Mouse (Mus musculus) gastrocnemius, adult 2 months (tissue): Measurements from ENCODE around the gene Btbd11. TPM values are rescaled to one million over a fixed set of nuclear protein-coding genes. Genes with fewer than 3 reads are reported as not detected.

Experiments used
- DNase-seq: peaks from one replicate; pipeline ENCODE4 v3.0.0; 2022
- H3K27ac ChIP-seq: fragments of 200-600 bp; 2 replicates; pipeline ENCODE4 v1.8.1; 2022; ENCODE audit warnings: mild to moderate bottlenecking
- H3K4me3 ChIP-seq: fragments of 200-600 bp; 2 replicates; pipeline ENCODE4 v1.8.1; 2022; ENCODE audit warnings: mild to moderate bottlenecking, moderate library complexity
- CTCF ChIP-seq: fragments of 200-600 bp; IDR thresholded peaks from 2 replicates; pipeline ENCODE4 v1.8.1; 2022; ENCODE audit warnings: antibody characterized with exemption, mild to moderate bottlenecking, moderate library complexity
- intact Hi-C: fragments of 180-260 bp; cut with DNase I; formaldehyde crosslinking; loops from one replicate; pipeline ENCODE4 v1.15.1; 2025
- total RNA-seq, 2 experiments: library from RNA; stranded (reverse); gene quantifications; 2 replicates each; pipeline ENCODE4 v1.2.3; 2021

Btbd11 gene
- total RNA-seq, 2 experiments from 2014 or later = 0.77 to 1.2 TPM

GRCm38 (mm10) chr10:85445891-85446290, 59.3 kb downstream of the Btbd11 start:
- no peak for DNase-seq
- Histone ChIP-seq H3K4me3 (no peak overlapping the region), H3K27ac (no peak overlapping the region)
- TF ChIP-seq CTCF = no peak
- intact Hi-C loops = no loop called here

- Histone ChIP-seq H3K4me3 (no peak overlapping the region), H3K27ac (no peak overlapping the region)
- DNase-seq = no peak
- intact Hi-C loops = no loop called here
- TF ChIP-seq CTCF = no peak
Observed at GRCm38 (mm10) chr10:85446700-85447099, 60.1 kb downstream of the Btbd11 start.

- intact Hi-C loops = no loop called here
- Histone ChIP-seq H3K4me3 (no peak overlapping the region), H3K27ac (no peak overlapping the region)
- TF ChIP-seq CTCF = no peak
- no peak for DNase-seq
Observed at GRCm38 (mm10) chr10:85447869-85448268, 61.3 kb downstream of the Btbd11 start.

GRCm38 (mm10) chr10:85451629-85452368, 65.2 kb downstream of the Btbd11 start:
- no peak for TF ChIP-seq CTCF
- no peak for DNase-seq
- intact Hi-C loops = loop anchor here (10.0 kb wide), 1 partner anchor 173 kb away; no protein-coding TSS in a partner anchor
- Histone ChIP-seq H3K27ac (no peak overlapping the region), H3K4me3 (no peak overlapping the region)

GRCm38 (mm10) chr10:85453221-85453775, 66.7 kb downstream of the Btbd11 start:
- H3K27ac ChIP-seq = no peak overlapping the region
- H3K4me3 ChIP-seq = no peak overlapping the region
- intact Hi-C loops = loop anchor here (10.0 kb wide), 1 partner anchor 172 kb away; no protein-coding TSS in a partner anchor
- no peak for TF ChIP-seq CTCF
- no peak for DNase-seq

- peak; percentile 43 for TF ChIP-seq CTCF
- peak; percentile 29 for DNase-seq
- intact Hi-C loops = loop anchor here (10.0 kb wide), 1 partner anchor 169 kb away; no protein-coding TSS in a partner anchor
- H3K27ac ChIP-seq = no peak overlapping the region
- H3K4me3 ChIP-seq = no peak overlapping the region
Observed at GRCm38 (mm10) chr10:85455985-85456384, 69.4 kb downstream of the Btbd11 start.

- intact Hi-C loops = loop anchor here (10.0 kb wide), 1 partner anchor 166 kb away; no protein-coding TSS in a partner anchor
- Histone ChIP-seq H3K27ac (peak overlapping the region; percentile 28; the same call in 1 of the 2 replicates), H3K4me3 (peak overlapping the region; percentile 55)
- DNase-seq = peak; percentile 87
- no peak for TF ChIP-seq CTCF
Observed at GRCm38 (mm10) chr10:85458744-85459344, 72.2 kb downstream of the Btbd11 start.

GRCm38 (mm10) chr10:85460736-85461135, 74.1 kb downstream of the Btbd11 start:
- no peak for TF ChIP-seq CTCF
- Histone ChIP-seq H3K4me3 (no peak overlapping the region), H3K27ac (no peak overlapping the region)
- intact Hi-C loops = no loop called here
- DNase-seq = no peak

- peak overlapping the region; percentile 36; the same call in 1 of the 2 replicates for H3K4me3 ChIP-seq
- intact Hi-C loops = loop anchor here (1.0 kb wide), 1 partner anchor 78 kb away; the partner anchor contains the start of gene Btbd11
- peak overlapping the region; percentile 20; the same call in 1 of the 2 replicates for H3K27ac ChIP-seq
- peak; percentile 27; the same call in 1 of the 2 replicates for TF ChIP-seq CTCF
- peak; percentile 78 for DNase-seq
Observed at GRCm38 (mm10) chr10:85464152-85464551, 77.5 kb downstream of the Btbd11 start.

- no peak for DNase-seq
- no peak for TF ChIP-seq CTCF
- Histone ChIP-seq H3K27ac (no peak overlapping the region), H3K4me3 (no peak overlapping the region)
- intact Hi-C loops = no loop called here
Observed at GRCm38 (mm10) chr10:85465516-85466408, 79.1 kb downstream of the Btbd11 start.

GRCm38 (mm10) chr10:85466409-85466761, 79.8 kb downstream of the Btbd11 start:
- Histone ChIP-seq H3K4me3 (no peak overlapping the region), H3K27ac (no peak overlapping the region)
- intact Hi-C loops = no loop called here
- TF ChIP-seq CTCF = no peak
- no peak for DNase-seq

- no peak overlapping the region for H3K27ac ChIP-seq
- TF ChIP-seq CTCF = no peak
- H3K4me3 ChIP-seq = no peak overlapping the region
- intact Hi-C loops = no loop called here
- no peak for DNase-seq
Observed at GRCm38 (mm10) chr10:85467393-85467792, 80.8 kb downstream of the Btbd11 start.
